Mouse (Mus musculus): ENCODE data around the gene Pde3a. TPM values are rescaled to one million over a fixed set of nuclear protein-coding genes. Genes with fewer than 3 reads are reported as not detected.

Pde3a gene
- total RNA-seq, 1 experiment from 2014 or later, result 0.09 TPM

- ATAC-seq (replicated peaks; ENCODE audit: low read depth, poor library complexity, severe bottlenecking), result no peak
Measured at GRCm38 (mm10) chr6:141381473-141381872, 132.4 kb downstream of the Pde3a start.

GRCm38 (mm10) chr6:141381881-141382370 is 132.9 kb downstream of the Pde3a start:
- ATAC-seq (replicated peaks; ENCODE audit: low read depth, poor library complexity, severe bottlenecking), result no peak

GRCm38 (mm10) chr6:141388104-141388503 is 139.0 kb downstream of the Pde3a start:
- ATAC-seq (replicated peaks; ENCODE audit: low read depth, poor library complexity, severe bottlenecking), result no peak

- no peak for ATAC-seq (replicated peaks; ENCODE audit: low read depth, poor library complexity, severe bottlenecking)
Measured at GRCm38 (mm10) chr6:141395926-141396325, 146.9 kb downstream of the Pde3a start.

GRCm38 (mm10) chr6:141399411-141399810 is 150.3 kb downstream of the Pde3a start:
- no peak for ATAC-seq (replicated peaks; ENCODE audit: low read depth, poor library complexity, severe bottlenecking)

- no peak for ATAC-seq (replicated peaks; ENCODE audit: low read depth, poor library complexity, severe bottlenecking)
Measured at GRCm38 (mm10) chr6:141403943-141404342, 154.9 kb downstream of the Pde3a start.

GRCm38 (mm10) chr6:141404649-141405048 is 155.6 kb downstream of the Pde3a start:
- no peak for ATAC-seq (replicated peaks; ENCODE audit: low read depth, poor library complexity, severe bottlenecking)

GRCm38 (mm10) chr6:141405496-141405895 is 156.4 kb downstream of the Pde3a start:
- no peak for ATAC-seq (replicated peaks; ENCODE audit: low read depth, poor library complexity, severe bottlenecking)

GRCm38 (mm10) chr6:141408758-141409157 is 159.7 kb downstream of the Pde3a start:
- no peak for ATAC-seq (replicated peaks; ENCODE audit: low read depth, poor library complexity, severe bottlenecking)

GRCm38 (mm10) chr6:141410836-141411235 is 161.8 kb downstream of the Pde3a start:
- ATAC-seq (replicated peaks; ENCODE audit: low read depth, poor library complexity, severe bottlenecking), result no peak

- no peak for ATAC-seq (replicated peaks; ENCODE audit: low read depth, poor library complexity, severe bottlenecking)
Measured at GRCm38 (mm10) chr6:141425114-141425513, 176.0 kb downstream of the Pde3a start.

- ATAC-seq (replicated peaks; ENCODE audit: low read depth, poor library complexity, severe bottlenecking), result no peak
Measured at GRCm38 (mm10) chr6:141428587-141428986, 179.5 kb downstream of the Pde3a start.

- ATAC-seq (replicated peaks; ENCODE audit: low read depth, poor library complexity, severe bottlenecking), result peak; percentile 81
Measured at GRCm38 (mm10) chr6:141430134-141430533, 181.1 kb downstream of the Pde3a start.

GRCm38 (mm10) chr6:141432271-141432974 is 183.4 kb downstream of the Pde3a start:
- ATAC-seq (replicated peaks; ENCODE audit: low read depth, poor library complexity, severe bottlenecking), result no peak

GRCm38 (mm10) chr6:141433917-141434756 is 185.1 kb downstream of the Pde3a start:
- no peak for ATAC-seq (replicated peaks; ENCODE audit: low read depth, poor library complexity, severe bottlenecking)

- no peak for ATAC-seq (replicated peaks; ENCODE audit: low read depth, poor library complexity, severe bottlenecking)
Measured at GRCm38 (mm10) chr6:141435160-141435559, 186.1 kb downstream of the Pde3a start.

- ATAC-seq (replicated peaks; ENCODE audit: low read depth, poor library complexity, severe bottlenecking), result no peak
Measured at GRCm38 (mm10) chr6:141439965-141440364, 190.9 kb downstream of the Pde3a start.

GRCm38 (mm10) chr6:141447547-141447946 is 198.5 kb downstream of the Pde3a start:
- ATAC-seq (replicated peaks; ENCODE audit: low read depth, poor library complexity, severe bottlenecking), result 0 out of 2 replicates have a peak, but pooled peaks have one; percentile 58

GRCm38 (mm10) chr6:141448886-141449285 is 199.8 kb downstream of the Pde3a start:
- no peak for ATAC-seq (replicated peaks; ENCODE audit: low read depth, poor library complexity, severe bottlenecking)

GRCm38 (mm10) chr6:141455335-141455734 is 206.3 kb downstream of the Pde3a start:
- no peak for ATAC-seq (replicated peaks; ENCODE audit: low read depth, poor library complexity, severe bottlenecking)

- ATAC-seq (replicated peaks; ENCODE audit: low read depth, poor library complexity, severe bottlenecking), result no peak
Measured at GRCm38 (mm10) chr6:141456591-141456990, 207.5 kb downstream of the Pde3a start.

All from common myeloid progenitor, adult 5-6 weeks (primary cell).